Mouse (Mus musculus): ENCODE results near the gene Zfp366. TPM values are rescaled to one million over a fixed set of nuclear protein-coding genes. Genes with fewer than 3 reads are reported as not detected.
"Not testable (repeated sequence)": the region's sequence is repeated elsewhere in the genome, so short reads cannot be mapped to it uniquely, and the experiment has no call there.

The Zfp366 gene
- total RNA-seq (2021) = 1 to 10 TPM; 5.1 to 7.0 TPM
- long read RNA-seq, experiment 1, partial matches to known transcripts = 2 of 2 reads
- long read RNA-seq, experiment 1, other reads (novel, unspliced or antisense) = 0 of 2 reads
- long read RNA-seq, experiment 2, partial matches to known transcripts = 1 of 3 reads
- long read RNA-seq, experiment 2, other reads (novel, unspliced or antisense) = 2 of 3 reads

GRCm38 (mm10) chr13:99184155-99184886, at the start of gene Zfp366:
Zfp366 (plus strand) TSS chr13:99184823.
- DNase-seq (ENCODE audit: low spot score in 2 of 2) = no peak

DNA sequence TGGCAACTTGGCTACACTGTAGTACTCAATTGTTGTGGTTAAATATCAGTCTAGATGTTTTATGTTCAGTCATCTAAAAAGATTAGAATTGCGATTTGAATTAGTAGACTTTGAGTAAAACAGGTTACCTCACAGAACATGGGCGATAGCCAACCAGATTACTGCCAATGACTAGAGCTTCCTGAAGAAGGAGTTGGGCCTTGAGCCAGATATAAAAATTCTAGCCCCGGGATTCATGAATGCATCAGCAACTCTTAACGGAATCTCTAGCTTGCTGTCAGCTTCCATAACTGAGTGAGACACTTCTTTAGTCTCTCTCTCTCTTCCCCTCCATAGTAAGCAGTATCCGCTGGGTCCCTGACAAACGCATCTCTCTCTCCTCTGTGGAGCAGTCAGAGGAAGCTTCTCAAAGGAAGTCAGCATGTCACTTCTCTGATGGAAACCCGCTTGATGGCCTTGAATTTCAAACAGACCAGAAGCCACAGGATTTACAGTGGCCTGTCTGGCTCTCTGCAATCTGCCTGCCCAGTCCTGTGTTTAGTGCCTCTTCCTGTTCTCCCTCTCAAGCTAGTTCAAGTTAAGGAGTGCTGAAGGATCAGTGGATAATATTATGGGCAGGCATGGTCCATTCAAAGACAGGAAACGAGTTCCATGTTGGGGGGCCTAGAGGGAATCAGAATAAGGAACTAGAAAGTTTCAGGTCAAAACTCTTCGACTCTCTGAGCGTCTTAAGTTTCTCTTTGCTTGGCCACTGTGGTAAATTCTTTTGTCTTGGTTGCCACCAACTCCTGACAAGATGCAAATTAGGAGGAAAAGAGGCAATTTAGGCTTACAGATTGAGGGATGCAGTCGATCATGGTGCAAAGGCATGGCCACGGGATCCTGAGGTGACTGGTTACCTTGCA, 46.0 kb upstream of the Zfp366 start:
- DNase-seq (ENCODE audit: low spot score in 2 of 2) = no peak

DNA sequence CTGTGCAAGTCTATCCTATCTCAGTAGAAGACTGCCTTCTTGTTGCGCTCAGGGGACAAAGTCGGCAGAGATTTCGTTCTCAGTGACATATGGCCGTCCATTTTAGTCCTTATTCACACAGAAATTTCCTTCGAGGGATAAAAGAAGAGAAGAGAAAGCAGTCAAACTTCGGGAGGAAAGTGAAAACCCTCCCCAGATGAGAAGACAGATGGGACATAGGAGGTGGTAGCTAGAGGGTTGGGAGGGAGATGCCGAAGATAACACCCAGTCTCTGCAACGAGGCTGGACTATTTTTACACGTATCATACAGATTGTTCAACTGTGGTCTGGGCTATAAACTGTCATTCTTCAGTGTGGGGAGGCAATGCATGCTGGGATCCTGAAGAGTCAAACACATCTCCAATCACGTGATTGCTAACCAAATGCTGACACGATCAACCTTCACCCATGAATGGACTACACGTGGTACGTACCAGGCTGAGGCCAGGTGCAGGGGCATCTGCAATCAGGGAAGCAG, 38.2 kb upstream of the Zfp366 start:
- DNase-seq (ENCODE audit: low spot score in 2 of 2) = no peak

- no peak for DNase-seq (ENCODE audit: low spot score in 2 of 2)
Observed at GRCm38 (mm10) chr13:99147645-99148111, 36.9 kb upstream of the Zfp366 start.

- no peak for DNase-seq (ENCODE audit: low spot score in 2 of 2)
Observed at GRCm38 (mm10) chr13:99149551-99150305, 34.9 kb upstream of the Zfp366 start.

GRCm38 (mm10) chr13:99150626-99151025, 34.0 kb upstream of the Zfp366 start:
- no peak for DNase-seq (ENCODE audit: low spot score in 2 of 2)

GRCm38 (mm10) chr13:99151121-99151520, 33.5 kb upstream of the Zfp366 start:
- no peak for DNase-seq (ENCODE audit: low spot score in 2 of 2)

DNA sequence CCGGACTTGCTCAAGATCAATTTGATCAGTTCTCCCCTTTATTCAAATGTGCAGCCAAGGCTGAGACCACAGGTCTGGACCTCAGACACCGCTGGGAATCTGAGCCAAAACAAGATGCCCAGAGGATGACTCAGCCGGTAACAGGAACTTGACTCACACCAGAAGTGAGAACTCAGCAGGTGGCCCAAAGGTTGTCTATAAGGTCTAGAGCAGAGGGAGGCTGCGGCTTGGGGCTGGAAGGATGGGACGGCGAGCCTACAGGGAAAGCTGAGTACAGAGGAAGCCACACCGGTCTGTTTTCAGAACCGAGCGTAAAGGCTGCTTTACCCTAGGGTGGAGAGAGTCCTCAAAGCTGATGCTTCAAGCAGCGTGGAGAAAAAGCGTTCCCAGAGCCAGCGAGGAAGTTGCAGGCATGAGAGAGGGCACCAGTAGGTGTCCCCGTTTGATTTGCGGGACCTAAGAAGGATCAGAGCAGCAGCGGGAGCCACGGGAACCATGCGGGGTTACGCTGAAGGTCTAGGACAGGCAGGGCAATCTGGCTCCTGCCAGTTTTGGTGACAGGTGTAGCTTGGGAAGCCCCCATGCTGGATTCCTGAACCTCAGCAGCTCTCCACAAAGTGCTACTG, 32.2 kb upstream of the Zfp366 start:
- DNase-seq (ENCODE audit: low spot score in 2 of 2) = no peak

GRCm38 (mm10) chr13:99157709-99158108, 26.9 kb upstream of the Zfp366 start:
- DNase-seq (ENCODE audit: low spot score in 2 of 2) = no peak

DNA sequence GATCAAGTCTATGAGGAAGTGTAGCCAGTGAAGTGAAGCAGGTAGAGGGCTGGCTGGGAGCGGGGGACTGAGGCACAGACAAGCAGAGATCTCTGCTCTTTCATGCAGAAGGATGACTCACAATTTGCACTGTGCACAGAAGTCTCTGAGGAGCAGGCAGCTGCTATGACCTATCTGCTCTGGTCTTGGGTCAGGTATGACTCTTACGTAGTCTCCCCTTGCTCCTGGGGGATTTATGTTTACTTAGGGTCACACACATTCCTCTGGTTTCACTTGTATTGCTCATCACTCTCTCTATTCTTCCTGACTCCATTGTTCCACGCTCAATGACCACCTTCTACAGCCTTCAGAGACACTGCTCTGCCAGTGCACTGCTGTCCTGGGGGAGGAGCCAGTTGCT, 25.9 kb upstream of the Zfp366 start:
- no peak for DNase-seq (ENCODE audit: low spot score in 2 of 2)

GRCm38 (mm10) chr13:99163071-99163470, 21.6 kb upstream of the Zfp366 start:
- no peak for DNase-seq (ENCODE audit: low spot score in 2 of 2)

DNA sequence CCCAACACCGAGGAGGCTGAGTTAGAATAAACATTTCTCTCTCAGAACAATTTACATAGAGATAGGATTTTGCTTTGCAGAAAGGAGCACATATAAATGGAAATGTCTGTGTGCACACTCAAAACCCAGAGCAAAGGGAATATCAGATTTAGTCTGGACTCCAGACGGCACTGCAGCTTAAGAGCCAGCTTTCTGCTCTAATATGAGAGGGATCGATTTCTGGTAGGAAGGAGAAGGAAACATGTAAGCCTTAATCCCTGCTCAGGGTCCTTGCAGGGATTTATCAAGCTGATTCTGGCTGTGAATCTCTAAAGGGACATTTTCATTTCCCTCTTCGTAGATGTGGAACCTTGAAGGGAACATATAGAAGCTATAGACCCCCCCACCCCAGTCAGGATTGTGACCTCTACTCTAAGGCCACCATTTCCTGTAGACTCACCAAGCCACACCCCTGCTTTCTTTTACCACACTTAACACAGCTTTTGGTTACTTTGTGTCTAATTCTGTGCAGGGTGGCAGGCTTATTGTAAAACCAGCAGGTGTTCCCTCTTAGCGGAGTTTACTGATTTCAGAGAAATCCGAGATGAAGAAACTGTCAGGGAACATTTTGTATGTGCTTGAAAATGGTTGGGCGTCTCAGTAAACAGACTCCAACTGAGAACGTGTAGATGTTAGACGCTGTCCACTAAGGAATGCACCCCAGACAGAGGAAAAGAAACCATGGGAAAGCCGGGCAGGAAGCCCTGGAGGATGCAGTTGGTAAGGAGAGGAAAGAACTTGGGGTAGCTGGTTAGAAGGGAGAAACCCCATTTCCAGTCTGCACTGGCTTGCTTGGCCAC, 20.9 kb upstream of the Zfp366 start:
- DNase-seq (ENCODE audit: low spot score in 2 of 2) = no peak

- DNase-seq (ENCODE audit: low spot score in 2 of 2) = no peak
Observed at GRCm38 (mm10) chr13:99164360-99164759, 20.3 kb upstream of the Zfp366 start.

DNA sequence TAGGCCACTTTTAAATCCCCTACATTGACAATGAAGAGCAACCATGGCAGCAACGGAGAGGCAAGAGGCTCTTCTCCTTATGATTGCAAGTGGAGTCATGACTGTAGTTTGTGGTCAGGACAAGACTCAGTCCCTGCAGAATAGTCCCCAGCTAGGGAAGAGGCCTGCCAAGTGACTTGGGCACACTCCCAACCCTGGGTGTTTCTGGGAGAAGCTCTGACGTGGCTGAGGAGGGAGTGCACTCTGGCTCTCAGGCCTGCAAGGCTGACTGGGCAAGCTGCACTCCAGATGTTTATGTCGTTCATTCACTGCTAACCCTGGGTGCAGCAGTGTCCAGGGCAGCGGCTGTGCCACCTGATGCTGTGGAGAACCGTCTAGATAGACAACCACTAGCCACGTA, 15.2 kb upstream of the Zfp366 start:
- no peak for DNase-seq (ENCODE audit: low spot score in 2 of 2)

GRCm38 (mm10) chr13:99170337-99170736, 14.3 kb upstream of the Zfp366 start:
- DNase-seq (ENCODE audit: low spot score in 2 of 2) = no peak

GRCm38 (mm10) chr13:99173849-99174248, 10.8 kb upstream of the Zfp366 start:
- no peak for DNase-seq (ENCODE audit: low spot score in 2 of 2)

- not testable (repeated sequence) for DNase-seq (ENCODE audit: low spot score in 2 of 2)
Observed at GRCm38 (mm10) chr13:99182828-99183227, 1.8 kb upstream of the Zfp366 start.

DNA sequence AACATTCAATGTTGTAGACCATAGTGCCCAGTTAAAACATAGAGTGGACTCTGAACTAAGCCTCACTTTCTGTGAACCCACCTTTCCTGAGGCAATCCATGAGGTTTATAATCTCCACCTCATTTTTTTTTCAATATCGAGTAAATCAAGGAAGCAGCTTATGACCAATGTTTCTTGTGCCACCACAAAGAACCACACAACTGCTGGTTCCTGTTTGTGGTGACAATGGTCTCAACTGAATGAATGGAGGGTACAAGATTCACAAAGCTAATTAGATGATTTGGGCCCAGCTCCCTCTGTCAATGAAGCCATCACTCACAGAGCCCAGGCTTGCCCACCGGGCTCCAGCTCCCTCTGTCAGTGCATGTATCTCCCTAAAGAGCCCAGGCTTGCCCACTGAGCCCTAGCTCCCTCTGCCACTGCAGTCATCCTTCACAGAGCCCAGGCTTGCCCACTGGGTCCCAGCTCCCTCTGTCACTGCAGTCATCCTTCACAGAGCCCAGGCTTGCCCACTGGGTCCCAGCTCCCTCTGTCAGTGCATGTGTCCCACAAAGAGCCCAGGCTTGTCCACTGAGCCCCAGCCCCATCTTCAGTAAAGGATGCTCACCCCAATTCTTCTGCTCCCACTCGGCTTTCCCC, 1.2 kb upstream of the Zfp366 start:
- DNase-seq (ENCODE audit: low spot score in 2 of 2) = no peak

DNA sequence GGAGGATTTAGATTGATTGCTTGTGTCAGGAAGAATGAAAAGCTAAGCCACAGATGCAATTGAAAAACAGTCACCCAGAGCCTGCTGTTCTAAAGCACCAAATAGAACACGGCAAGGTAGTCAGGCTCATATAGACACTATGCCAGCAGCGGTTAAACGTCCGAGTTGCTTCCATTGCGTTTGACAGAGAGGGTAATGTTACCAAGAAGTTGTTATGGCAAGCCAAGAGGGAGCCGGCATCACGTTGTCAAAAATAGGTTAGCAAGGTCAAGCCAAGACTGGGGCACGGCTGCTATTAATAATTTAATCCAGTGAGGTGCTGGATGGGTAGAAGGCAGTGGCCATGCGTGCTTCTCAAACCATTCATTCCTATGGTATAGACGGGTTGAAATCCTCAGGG, 950 bp downstream of the Zfp366 start:
- no peak for DNase-seq (ENCODE audit: low spot score in 2 of 2)

Measured in layer of hippocampus, postnatal 14 days (tissue).